Mouse (Mus musculus): ENCODE results near the gene Kcnh4.
A peak's percentile ranks its signal among the peaks of the same experiment; 100 is the strongest.

Gene Kcnh4

GRCm38 (mm10) chr11:100766726-100767125 is 7.0 kb upstream of the Kcnh4 start:
- DNase-seq (ENCODE audit: extremely low spot score, low read depth, low spot score) = no peak

- DNase-seq (ENCODE audit: extremely low spot score, low read depth, low spot score) = no peak
Observed at GRCm38 (mm10) chr11:100762831-100763230, 3.1 kb upstream of the Kcnh4 start, which contains the start of gene Hcrt. TSS of gene Hcrt (minus strand) at chr11:100762931.

DNA sequence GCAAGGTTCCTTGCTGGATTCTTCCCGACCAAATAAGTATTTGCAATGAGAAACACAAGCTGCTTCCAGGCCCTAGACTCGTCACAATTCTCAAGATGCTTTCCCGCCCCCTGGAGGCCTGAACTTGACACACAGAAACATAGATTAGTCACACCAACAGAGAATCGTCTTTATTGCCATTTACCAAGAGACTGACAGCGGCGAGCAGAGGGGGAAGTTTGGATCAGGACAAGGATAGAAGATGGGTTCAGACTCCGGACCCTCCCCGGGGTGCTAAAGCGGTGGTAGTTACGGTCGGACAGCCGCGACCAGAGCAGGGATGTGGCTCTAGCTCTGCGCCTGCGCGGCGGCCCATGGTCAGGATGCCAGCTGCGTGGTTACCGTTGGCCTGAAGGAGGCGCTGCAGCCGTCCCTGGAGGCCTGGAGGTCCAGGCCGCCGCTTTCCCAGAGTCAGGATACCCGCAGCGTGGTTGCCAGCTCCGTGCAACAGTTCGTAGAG is 1.9 kb upstream of the Kcnh4 start:
- peak; percentile 39 for DNase-seq (ENCODE audit: extremely low spot score, low read depth, low spot score)

DNA sequence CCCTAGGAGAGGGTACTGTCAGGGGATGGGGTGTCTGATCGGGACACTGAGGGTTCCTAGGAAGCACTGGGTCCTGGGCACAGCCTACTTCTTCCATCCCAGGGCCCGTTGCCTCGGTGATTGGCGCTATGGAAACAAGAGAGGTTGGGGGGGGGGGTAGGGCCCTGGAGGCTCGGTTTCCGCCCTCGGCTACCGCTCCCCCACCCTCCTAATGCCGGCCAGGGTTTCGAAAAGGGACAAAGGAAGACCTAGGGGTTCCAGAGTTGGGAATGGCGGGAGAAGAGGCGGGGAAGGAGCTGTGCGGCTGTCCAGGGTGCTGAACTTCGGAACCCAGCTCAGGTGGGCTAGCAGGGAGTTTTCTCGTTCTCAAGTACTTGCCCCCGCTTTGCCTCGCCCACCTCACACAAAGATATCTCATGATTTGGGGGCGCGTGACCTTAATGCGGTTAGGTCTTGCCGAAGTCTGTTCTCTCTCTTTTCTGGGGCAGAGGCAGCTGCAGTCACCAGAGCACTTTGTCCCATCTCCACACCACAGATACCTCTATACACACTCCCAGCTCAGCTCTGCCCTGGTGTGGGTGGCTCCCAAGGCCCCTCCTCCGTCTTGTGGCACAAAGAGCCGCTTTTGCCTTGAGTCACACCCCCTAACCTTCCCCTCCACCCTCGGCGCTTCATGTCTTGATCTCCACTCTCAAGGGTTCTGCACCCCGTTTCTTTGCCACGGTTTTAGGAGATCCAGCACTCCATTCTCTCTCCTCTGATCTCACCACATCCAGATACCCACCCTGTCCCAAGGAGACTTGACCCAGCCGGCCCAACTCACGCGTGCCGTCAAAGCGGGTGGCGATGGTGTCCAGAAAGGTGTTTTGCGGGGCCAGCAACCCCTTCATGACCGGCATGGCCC is 783 bp downstream of the Kcnh4 start:
- DNase-seq (ENCODE audit: extremely low spot score, low read depth, low spot score) = peak; percentile 47

DNA sequence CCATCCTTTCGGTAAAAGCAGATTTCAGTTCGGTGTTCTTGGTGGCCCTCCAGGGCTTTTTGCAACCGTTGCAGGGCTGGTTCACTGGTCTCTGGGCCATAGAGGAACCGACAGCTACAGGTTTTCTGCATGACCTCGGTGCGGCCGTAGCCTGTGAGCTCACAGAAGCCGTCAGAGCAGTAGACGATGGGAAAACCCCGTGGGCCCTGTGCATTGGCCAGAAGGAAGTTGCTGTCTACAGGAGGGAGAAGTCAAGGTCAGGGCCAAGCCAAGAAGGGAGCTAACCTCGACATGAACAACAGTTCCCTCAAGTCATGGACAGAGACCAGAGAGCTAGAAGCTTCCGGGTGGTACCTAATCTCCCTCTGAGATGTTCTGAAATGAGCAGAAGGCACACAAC is 2.2 kb downstream of the Kcnh4 start:
- no peak for DNase-seq (ENCODE audit: extremely low spot score, low read depth, low spot score)

DNA sequence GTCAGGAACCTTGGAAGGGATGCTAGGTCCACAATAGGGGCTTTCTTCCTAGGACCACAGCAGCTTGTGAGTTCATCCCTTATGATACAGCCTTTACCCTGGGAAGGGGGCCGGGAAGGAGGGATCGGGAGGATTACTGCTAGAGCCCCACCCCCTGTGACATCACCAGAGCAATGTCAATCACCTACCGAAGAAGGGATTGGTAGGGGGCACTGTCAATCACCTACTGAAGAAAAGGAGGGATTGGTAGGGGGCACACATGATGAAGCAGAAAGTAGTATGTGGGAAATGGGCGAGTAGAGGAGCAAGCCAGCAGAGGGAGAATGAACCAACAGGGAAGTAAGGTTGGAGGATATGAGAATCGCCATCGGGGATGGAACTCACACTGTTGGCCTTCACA is 3.3 kb downstream of the Kcnh4 start:
- DNase-seq (ENCODE audit: extremely low spot score, low read depth, low spot score) = no peak

DNA sequence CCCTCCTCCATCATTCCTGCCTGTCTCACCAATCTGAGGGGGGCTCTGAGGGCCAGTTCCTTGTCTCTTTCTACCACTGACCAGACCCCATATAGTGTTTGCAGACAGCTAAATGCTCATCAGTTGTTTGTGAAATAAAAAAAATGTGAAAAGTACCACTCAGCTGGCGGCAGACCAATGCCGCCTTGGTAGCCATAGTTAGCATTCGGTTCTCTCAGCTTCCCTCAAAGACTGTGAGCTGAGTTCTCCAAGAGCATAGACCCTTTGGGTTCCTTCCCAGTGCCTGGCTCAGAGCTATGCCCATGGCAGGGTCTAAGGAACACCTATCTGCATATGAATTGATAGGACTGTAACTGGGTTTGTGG is 5.1 kb downstream of the Kcnh4 start:
- DNase-seq (ENCODE audit: extremely low spot score, low read depth, low spot score) = no peak

GRCm38 (mm10) chr11:100754021-100754692 is 5.6 kb downstream of the Kcnh4 start:
- no peak for DNase-seq (ENCODE audit: extremely low spot score, low read depth, low spot score)

DNA sequence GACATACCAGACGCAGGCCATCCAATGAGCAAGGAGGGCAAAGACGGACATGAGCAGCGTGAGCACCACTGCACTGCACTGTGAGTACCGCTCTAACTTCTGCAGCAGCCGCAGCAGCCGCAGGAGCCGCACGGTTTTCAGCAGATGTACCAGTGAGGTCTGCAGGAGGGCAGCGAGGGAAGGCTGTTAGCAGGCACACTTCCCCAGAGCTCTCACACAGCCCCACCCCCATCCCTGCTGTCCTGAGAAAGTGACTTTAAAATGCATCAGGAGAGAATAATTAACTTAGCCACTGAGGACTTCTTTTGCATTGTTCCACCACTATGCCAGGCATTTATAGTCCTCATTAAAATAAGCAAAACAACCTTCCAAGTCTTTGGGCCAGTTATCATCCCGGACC is 7.4 kb downstream of the Kcnh4 start:
- no peak for DNase-seq (ENCODE audit: extremely low spot score, low read depth, low spot score)

GRCm38 (mm10) chr11:100750127-100750526 is 9.6 kb downstream of the Kcnh4 start:
- DNase-seq (ENCODE audit: extremely low spot score, low read depth, low spot score) = no peak

GRCm38 (mm10) chr11:100749469-100749868 is 10.3 kb downstream of the Kcnh4 start:
- DNase-seq (ENCODE audit: extremely low spot score, low read depth, low spot score) = no peak

DNA sequence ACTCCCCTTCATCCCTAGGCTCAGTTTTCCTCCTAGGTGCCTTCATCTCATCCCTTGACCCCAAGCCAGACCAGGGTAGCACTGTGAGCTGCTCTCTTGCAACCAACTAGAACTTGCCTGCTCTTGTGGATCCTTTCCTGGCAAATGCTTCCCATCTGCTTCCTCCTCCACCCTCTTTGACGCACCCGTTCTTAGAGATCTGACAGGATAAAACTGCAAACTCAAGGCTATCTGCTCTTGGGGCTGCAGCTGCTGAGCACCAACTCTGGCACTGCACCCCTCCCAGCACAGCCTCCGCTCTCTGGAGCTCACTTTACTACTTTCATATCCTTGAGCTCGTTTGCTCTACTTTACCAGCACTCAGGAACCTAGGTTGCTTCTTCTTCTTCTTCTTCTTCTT is 11.1 kb downstream of the Kcnh4 start:
- DNase-seq (ENCODE audit: extremely low spot score, low read depth, low spot score) = no peak

DNA sequence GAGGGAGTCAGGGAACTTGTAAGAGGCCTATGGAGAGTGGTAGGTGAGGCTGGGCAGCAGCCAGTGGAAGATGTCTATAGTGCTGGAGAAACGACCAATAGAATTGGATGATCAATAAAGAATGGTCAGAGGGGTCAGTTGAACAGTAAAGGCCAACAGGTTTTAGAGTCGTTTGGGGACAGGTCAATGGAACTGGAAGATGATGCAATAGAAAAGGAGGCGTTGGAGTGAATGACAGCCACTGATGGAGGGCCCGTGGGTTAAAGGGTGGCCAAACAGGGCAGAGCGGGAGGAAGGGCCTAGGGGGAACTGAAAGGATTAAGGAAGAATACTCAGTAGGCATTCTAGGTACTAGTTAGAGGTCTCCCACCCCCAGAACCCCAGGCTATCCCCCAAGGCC is 12.6 kb downstream of the Kcnh4 start:
- DNase-seq (ENCODE audit: extremely low spot score, low read depth, low spot score) = no peak

GRCm38 (mm10) chr11:100746546-100746945 is 13.2 kb downstream of the Kcnh4 start:
- no peak for DNase-seq (ENCODE audit: extremely low spot score, low read depth, low spot score)

- peak; percentile 12 for DNase-seq (ENCODE audit: extremely low spot score, low read depth, low spot score)
Observed at GRCm38 (mm10) chr11:100745085-100745484, 14.7 kb downstream of the Kcnh4 start.

DNA sequence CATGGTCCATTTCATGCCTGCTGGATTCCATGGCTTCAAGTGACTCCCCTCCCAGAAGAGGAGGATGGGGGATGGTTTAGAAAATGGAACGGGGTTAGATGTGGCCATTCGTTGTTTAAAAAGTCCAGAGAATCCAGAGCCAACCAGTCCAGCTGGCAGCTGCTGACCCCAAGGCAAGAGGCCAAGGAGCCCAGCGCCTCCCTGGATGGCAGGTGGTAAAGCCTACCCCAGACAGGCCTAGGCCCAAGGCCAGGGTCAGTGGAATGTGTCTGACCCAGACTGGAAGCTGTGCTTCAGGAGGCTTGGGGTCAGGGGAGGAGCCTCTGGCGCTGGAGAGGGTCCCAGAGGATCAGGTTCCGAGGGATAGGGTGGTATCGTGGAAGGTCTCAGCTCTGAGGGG is 18.4 kb downstream of the Kcnh4 start:
- DNase-seq (ENCODE audit: extremely low spot score, low read depth, low spot score) = no peak

DNA sequence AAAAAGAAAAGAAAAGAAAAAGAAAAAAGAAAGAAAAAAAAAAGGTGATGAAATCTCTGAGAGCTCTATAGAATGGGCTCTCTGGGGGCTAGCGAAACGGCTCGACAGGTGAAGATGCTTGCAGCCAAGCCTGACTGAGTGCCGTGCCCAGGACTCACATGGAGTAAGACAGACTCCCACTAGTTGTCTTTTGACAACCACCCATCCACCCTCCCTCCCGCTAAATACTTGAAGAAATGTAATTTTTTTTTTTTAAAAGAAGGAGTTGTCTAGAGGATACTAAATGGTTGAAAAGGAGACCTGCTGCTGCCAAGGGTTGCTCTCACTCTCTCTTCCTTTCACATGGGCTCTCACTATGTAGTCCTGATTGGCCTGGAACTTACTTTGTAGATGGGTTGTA is 21.0 kb downstream of the Kcnh4 start:
- no peak for DNase-seq (ENCODE audit: extremely low spot score, low read depth, low spot score)

- peak; percentile 96 for DNase-seq (ENCODE audit: extremely low spot score, low read depth, low spot score)
Observed at GRCm38 (mm10) chr11:100738066-100738604, 21.6 kb downstream of the Kcnh4 start, which contains the start of gene Rab5c. TSS of gene Rab5c (minus strand) at chr11:100738215.

DNA sequence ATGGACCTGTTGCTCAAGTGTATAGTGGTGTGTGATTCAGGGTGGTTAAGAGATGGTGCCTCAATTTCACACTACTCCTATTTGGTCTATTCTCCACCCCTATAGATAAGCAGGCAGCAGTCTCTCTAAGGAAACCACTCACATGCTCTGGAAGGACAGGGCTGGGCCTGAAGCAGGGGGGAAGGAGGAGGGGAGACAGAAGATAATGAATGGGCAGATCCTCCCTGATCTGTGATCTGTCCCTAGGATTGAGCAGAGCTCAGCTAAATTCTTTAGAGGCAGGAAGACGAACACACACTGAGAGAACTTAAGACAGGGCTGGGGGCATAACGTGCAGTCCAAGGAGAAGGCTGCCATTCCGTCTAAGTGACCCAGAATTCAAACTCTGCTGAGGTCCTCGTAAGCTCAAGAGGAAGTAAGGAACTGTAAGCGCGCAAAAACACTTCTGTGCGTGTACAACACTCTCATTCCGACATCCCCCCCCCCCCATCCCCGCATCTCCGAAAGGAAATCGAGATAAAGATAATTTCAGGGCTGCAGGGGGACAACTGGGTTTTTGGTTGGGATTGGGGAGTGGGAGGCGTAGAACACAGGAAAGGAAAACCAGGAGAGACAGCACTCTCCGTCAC is 22.5 kb downstream of the Kcnh4 start:
- DNase-seq (ENCODE audit: extremely low spot score, low read depth, low spot score) = no peak

GRCm38 (mm10) chr11:100736746-100737080 is 23.0 kb downstream of the Kcnh4 start:
- DNase-seq (ENCODE audit: extremely low spot score, low read depth, low spot score) = no peak

DNA sequence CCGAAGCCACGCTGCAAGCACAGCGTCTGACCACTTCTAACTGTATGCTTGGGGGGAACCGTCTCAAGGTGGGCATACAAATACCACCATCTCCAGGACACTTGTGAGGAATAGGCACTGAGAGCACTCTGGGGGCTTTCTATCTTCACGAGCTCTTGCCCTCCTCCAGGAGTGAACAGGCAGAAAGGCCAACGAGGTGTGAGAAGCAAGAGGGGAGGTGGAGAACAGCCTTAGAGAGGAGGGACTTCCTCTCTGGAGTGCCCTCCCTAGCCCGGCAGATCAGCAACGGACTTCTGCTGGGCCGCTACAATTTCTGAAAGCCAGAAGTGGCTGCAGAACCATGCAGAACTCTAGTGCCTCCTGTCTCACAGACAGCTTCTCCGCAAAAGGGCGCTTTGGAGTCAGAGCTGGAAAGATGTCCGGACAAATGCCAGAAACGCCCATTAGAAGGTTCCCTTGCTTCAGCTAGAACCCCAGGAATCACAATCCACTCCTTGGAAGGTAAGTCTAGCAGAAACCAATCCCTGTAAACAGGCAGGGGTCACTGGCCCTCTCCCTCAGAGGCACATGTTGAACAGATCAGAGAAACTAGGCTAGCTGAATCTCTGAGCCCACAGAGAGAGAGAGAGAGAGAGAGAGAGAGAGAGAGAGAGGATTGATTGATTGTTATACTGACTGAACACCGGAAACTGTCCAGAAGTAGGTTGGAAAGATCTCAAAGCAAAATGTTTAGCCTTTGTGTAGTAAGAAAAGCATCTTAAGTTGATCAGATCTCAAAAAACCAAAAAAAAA is 23.6 kb downstream of the Kcnh4 start:
- no peak for DNase-seq (ENCODE audit: extremely low spot score, low read depth, low spot score)

Measured in hindlimb bud, embryonic 11.5 days (tissue).